Mouse (Mus musculus) central nervous system, embryonic 18 days (tissue): Measurements from ENCODE around the gene Il20ra. TPM values are rescaled to one million over a fixed set of nuclear protein-coding genes. Genes with fewer than 3 reads are reported as not detected.

Experiments used
- polyA plus RNA-seq: library from polyadenylated mRNA; depleted of rRNA; stranded (reverse); fragments of >200 nt; gene quantifications from 2 replicates; pipeline ENCODE4 v1.2.3, GENCODE M21; 2012; rRNA removed

Gene Il20ra
- 0.27 and 0.47 TPM in 2 replicates for polyA plus RNA-seq

DNA sequence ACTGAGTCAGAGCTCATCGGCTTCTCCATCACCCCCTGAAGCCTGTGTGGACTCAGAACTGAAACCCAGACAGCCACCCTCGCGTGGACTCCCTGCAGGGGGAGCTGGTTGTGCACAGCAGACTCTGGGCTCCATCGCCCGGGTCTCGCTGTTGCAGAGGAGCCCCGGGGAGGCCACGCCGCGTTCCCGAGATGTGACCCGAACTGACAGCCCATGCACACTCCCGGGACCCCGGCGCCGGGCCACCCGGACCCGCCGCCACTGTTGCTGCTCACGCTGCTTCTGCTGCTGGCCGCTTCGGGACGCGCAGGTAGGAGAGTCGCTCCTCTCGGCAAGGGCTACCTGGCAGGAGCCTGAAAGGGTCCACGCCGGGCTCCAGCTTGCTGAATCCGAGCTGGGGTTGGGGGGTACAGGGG, at the start of gene Il20ra:
Gene Il20ra (plus strand): TSS at position 150 of the 416 bp plus-strand sequence.

Other genes starting within 250 kb of the Il20ra start
- gene Ifngr1, start 120.6 kb upstream of the Il20ra start, polyA plus RNA-seq: 12.1 and 12.5 TPM in 2 replicates
- gene Il22ra2, start 90.6 kb upstream of the Il20ra start, polyA plus RNA-seq: not detected in 2 replicates
- 2.8 and 4.6 TPM in 2 replicates for gene Slc35d3, start 138.9 kb downstream of the Il20ra start, polyA plus RNA-seq
- 29.2 and 35.2 TPM in 2 replicates for gene Pex7, start 195.1 kb downstream of the Il20ra start, polyA plus RNA-seq
- 3.6 and 3.7 TPM in 2 replicates for gene Map3k5, start 221.9 kb downstream of the Il20ra start, polyA plus RNA-seq